Mouse (Mus musculus) lung, postnatal 25 days (tissue): ENCODE results near the gene Timm50.

Experiments
- DNase-seq: peaks from one replicate; pipeline ENCODE4 v3.0.0; 2022; ENCODE audit warnings: low spot score

Gene Timm50

GRCm38 (mm10) chr7:28325293-28325692 lies 13.4 kb upstream of the Timm50 start:
- DNase-seq: no peak

GRCm38 (mm10) chr7:28321974-28322720 lies 10.3 kb upstream of the Timm50 start:
- DNase-seq: no peak

- no peak for DNase-seq
Observed at GRCm38 (mm10) chr7:28318714-28319113, 6.8 kb upstream of the Timm50 start.

GRCm38 (mm10) chr7:28318036-28318435 lies 6.2 kb upstream of the Timm50 start:
- DNase-seq: no peak

- DNase-seq: peak; percentile 4
Observed at GRCm38 (mm10) chr7:28311151-28311925, 534 bp downstream of the Timm50 start.

- no peak for DNase-seq
Observed at GRCm38 (mm10) chr7:28309737-28310136, 2.1 kb downstream of the Timm50 start.

GRCm38 (mm10) chr7:28306216-28306615 lies 5.7 kb downstream of the Timm50 start:
- no peak for DNase-seq

- no peak for DNase-seq
Observed at GRCm38 (mm10) chr7:28305641-28306040, 6.2 kb downstream of the Timm50 start.

GRCm38 (mm10) chr7:28301616-28302433 lies 10.0 kb downstream of the Timm50 start, which contains the start of gene Dll3:
Dll3 (minus strand) TSS chr7:28302238.
- peak; percentile 32 for DNase-seq

GRCm38 (mm10) chr7:28298837-28299625 lies 12.8 kb downstream of the Timm50 start:
- peak; percentile 39 for DNase-seq

- peak; percentile 21 for DNase-seq
Observed at GRCm38 (mm10) chr7:28294481-28294880, 17.4 kb downstream of the Timm50 start.

GRCm38 (mm10) chr7:28290638-28291590 lies 21.0 kb downstream of the Timm50 start, which contains the start of gene Selenov:
Selenov (minus strand) TSS chr7:28291186.
- DNase-seq: no peak

- no peak for DNase-seq
Observed at GRCm38 (mm10) chr7:28290165-28290564, 21.7 kb downstream of the Timm50 start.

- DNase-seq: no peak
Observed at GRCm38 (mm10) chr7:28280630-28281029, 31.2 kb downstream of the Timm50 start.

- no peak for DNase-seq
Observed at GRCm38 (mm10) chr7:28278279-28278652, 33.6 kb downstream of the Timm50 start.

GRCm38 (mm10) chr7:28277615-28278278 lies 34.1 kb downstream of the Timm50 start, which contains the start of gene Eid2b:
Eid2b (plus strand) TSS chr7:28277739.
- peak; percentile 94 for DNase-seq

- DNase-seq: no peak
Observed at GRCm38 (mm10) chr7:28277237-28277614, 34.6 kb downstream of the Timm50 start.

GRCm38 (mm10) chr7:28271761-28272160 lies 40.1 kb downstream of the Timm50 start:
- DNase-seq: no peak

GRCm38 (mm10) chr7:28269355-28269754 lies 42.5 kb downstream of the Timm50 start:
- DNase-seq: no peak

- DNase-seq: no peak
Observed at GRCm38 (mm10) chr7:28268576-28268975, 43.3 kb downstream of the Timm50 start.
